Mouse (Mus musculus) liver, embryonic 14.5 days (tissue): Measurements from ENCODE around the gene Ptprn2. TPM values are rescaled to one million over a fixed set of nuclear protein-coding genes. Genes with fewer than 3 reads are reported as not detected.

Source experiments
- ATAC-seq: fragments of 200-750 bp; cut with Nextera tagmentation; 2 replicates; pipeline ENCODE4 v1.8.0; 2017; ENCODE audit warnings: moderate number of reproducible peaks, mild to moderate bottlenecking, moderate library complexity; ENCODE audit not compliant: insufficient read depth
- DNase-seq, 3 experiments: peaks; one replicate each; pipeline ENCODE4 v3.0.0-alpha.2; 2012 to 2013; ENCODE audit warnings: low read depth in 3 of 3, low spot score in 3 of 3
- H3K27ac ChIP-seq: fragments of 300-500 bp; sonication (generic); 2 replicates; pipeline ENCODE4 v1.5.1; 2014; ENCODE audit warnings: moderate library complexity, mild to moderate bottlenecking, control low read depth, inconsistent platforms
- H3K27me3 ChIP-seq: fragments of 300-500 bp; sonication (generic); 2 replicates; pipeline ENCODE4 v1.6.1; 2014; ENCODE audit warnings: mild to moderate bottlenecking, low read length, moderate library complexity; ENCODE audit not compliant: control insufficient read depth, insufficient read depth
- H3K36me3 ChIP-seq: fragments of 300-500 bp; sonication (generic); replicated peaks from 2 replicates; pipeline ENCODE4 v1.6.1; 2014; ENCODE audit warnings: low read depth; ENCODE audit not compliant: control insufficient read depth, insufficient read depth
- H3K4me1 ChIP-seq, 2 experiments: fragments of 200-500 bp in 1 of 2; fragments of 300-500 bp in 1 of 2; sonication (generic) in 1 of 2; replicated peaks; 2 replicates each; pipeline ENCODE4 v1.6.1; 2012 to 2014; ENCODE audit warnings: antibody characterized with exemption in 1 of 2, inconsistent platforms in 1 of 2, low read length in 1 of 2; ENCODE audit not compliant: control insufficient read depth in 2 of 2, insufficient read depth in 2 of 2
- H3K4me2 ChIP-seq: fragments of 300-500 bp; sonication (generic); 2 replicates; pipeline ENCODE4 v1.6.1; 2014; ENCODE audit warnings: low read depth, mild to moderate bottlenecking, control low read depth, moderate library complexity
- H3K4me3 ChIP-seq, 2 experiments: fragments of 200-500 bp in 1 of 2; fragments of 300-500 bp in 1 of 2; sonication (generic) in 1 of 2; 2 replicates each; pipeline ENCODE4 v1.5.1; 2012 to 2014; ENCODE audit warnings: low read depth in 2 of 2, low read length in 2 of 2, mild to moderate bottlenecking in 2 of 2, control low read depth in 1 of 2, inconsistent platforms in 1 of 2, moderate library complexity in 1 of 2; ENCODE audit not compliant: insufficient read depth in 1 of 2
- H3K9ac ChIP-seq: fragments of 300-500 bp; sonication (generic); replicated peaks from 2 replicates; pipeline ENCODE4 v1.6.1; 2014; ENCODE audit warnings: mild to moderate bottlenecking, control low read depth, moderate library complexity
- H3K9me3 ChIP-seq: fragments of 300-500 bp; sonication (generic); 2 replicates; pipeline ENCODE4 v1.6.1; 2016; ENCODE audit warnings: low read length, mixed read lengths; ENCODE audit not compliant: control insufficient read depth
- CTCF ChIP-seq: IDR thresholded peaks from 2 replicates; pipeline ENCODE4 v1.5.1; 2016; ENCODE audit warnings: antibody characterized with exemption, low read depth, control low read depth
- EP300 ChIP-seq: IDR thresholded peaks from 2 replicates; pipeline ENCODE4 v1.6.1; 2016; ENCODE audit warnings: antibody characterized with exemption, low read depth
- WGBS: fragments of 180-500 bp; shearing (Covaris S2); extraction: QIAGEN DNeasy Blood & Tissue Kit; methylation state at CpG from one replicate; pipeline ENCODE4 v1.1.7; 2014; ENCODE audit not compliant: insufficient replicate concordance; 5-methylcytosine and 5-hydroxymethylcytosine counted together
- polyA plus RNA-seq, 2 experiments: library from polyadenylated mRNA; depleted of rRNA in 1 of 2; stranded (reverse) in 1 of 2; unstranded in 1 of 2; fragments of >200 nt; fragmentation: Nextera tagmentation in 1 of 2; extraction: Ambion mirVana in 1 of 2; gene quantifications; 2 replicates each; pipeline versions ENCODE4 v1.2.1 to v1.2.3; 2012 to 2014

Ptprn2 gene
- polyA plus RNA-seq, 2 experiments = 0.04 TPM; not detected in 1

- H3K27me3 ChIP-seq = no peaks in the 10 kb centered on the region
- TF ChIP-seq CTCF = no peak
- TF ChIP-seq EP300 = no peak
- ATAC-seq (no peak), DNase-seq (no peak)
- no peaks in the 10 kb centered on the region for H3K4me1 ChIP-seq
- no peak overlapping the region for H3K9ac ChIP-seq
- no peaks in the 10 kb centered on the region for H3K9me3 ChIP-seq
- no peak overlapping the region for H3K27ac ChIP-seq
- no peak overlapping the region for H3K4me2 ChIP-seq
- 61% methylated on average over 4 of the region's 4 CpGs for WGBS
- no peak overlapping the region for H3K4me3 ChIP-seq
- no peaks in the 10 kb centered on the region for H3K36me3 ChIP-seq
Measured at GRCm38 (mm10) chr12:116555964-116556363, 70.4 kb downstream of the Ptprn2 start.

GRCm38 (mm10) chr12:116564441-116564840 is 78.9 kb downstream of the Ptprn2 start:
- no peak overlapping the region for H3K4me3 ChIP-seq
- no peaks in the 10 kb centered on the region for H3K36me3 ChIP-seq
- H3K9me3 ChIP-seq = no peaks in the 10 kb centered on the region
- H3K9ac ChIP-seq = no peak overlapping the region
- ATAC-seq (no peak), DNase-seq (no peak)
- no peak for TF ChIP-seq EP300
- TF ChIP-seq CTCF = no peak
- no peaks in the 10 kb centered on the region for H3K4me1 ChIP-seq
- WGBS = 60% methylated on average over 8 of the region's 8 CpGs
- no peak overlapping the region for H3K4me2 ChIP-seq
- no peaks in the 10 kb centered on the region for H3K27me3 ChIP-seq
- no peak overlapping the region for H3K27ac ChIP-seq

GRCm38 (mm10) chr12:116566672-116567071 is 81.2 kb downstream of the Ptprn2 start:
- H3K4me2 ChIP-seq = no peak overlapping the region
- TF ChIP-seq CTCF (no peak), EP300 (no peak)

GRCm38 (mm10) chr12:116567170-116567569 is 81.7 kb downstream of the Ptprn2 start:
- Histone ChIP-seq H3K9ac (no peak overlapping the region), H3K4me3 (no peak overlapping the region), H3K4me1 (no peaks in the 10 kb centered on the region), H3K4me2 (no peak overlapping the region), H3K9me3 (no peaks in the 10 kb centered on the region), H3K27me3 (no peaks in the 10 kb centered on the region), H3K36me3 (no peaks in the 10 kb centered on the region), H3K27ac (no peak overlapping the region)
- 52% methylated on average over 2 of the region's 2 CpGs for WGBS
- DNase-seq (no peak), ATAC-seq (no peak)
- TF ChIP-seq CTCF (no peak), EP300 (no peak)

More at GRCm38 (mm10) chr12:116566672-116567071, 81.2 kb downstream of the Ptprn2 start:
- Histone ChIP-seq H3K27me3 (no peaks in the 10 kb centered on the region), H3K9me3 (no peaks in the 10 kb centered on the region), H3K4me1 (no peaks in the 10 kb centered on the region), H3K9ac (no peak overlapping the region), H3K36me3 (no peaks in the 10 kb centered on the region), H3K27ac (no peak overlapping the region), H3K4me3 (no peak overlapping the region)
- ATAC-seq (no peak), DNase-seq (no peak)
- 43% methylated on average over 1 of the region's 1 CpGs for WGBS

GRCm38 (mm10) chr12:116569568-116569967 is 84.0 kb downstream of the Ptprn2 start:
- Histone ChIP-seq H3K4me1 (no peaks in the 10 kb centered on the region), H3K9ac (no peak overlapping the region), H3K9me3 (no peaks in the 10 kb centered on the region), H3K4me2 (no peak overlapping the region), H3K27ac (no peak overlapping the region), H3K36me3 (no peaks in the 10 kb centered on the region), H3K4me3 (no peak overlapping the region), H3K27me3 (no peaks in the 10 kb centered on the region)
- WGBS = 27% methylated on average over 1 of the region's 1 CpGs
- no peak for TF ChIP-seq EP300
- TF ChIP-seq CTCF = no peak
- no peak for DNase-seq
- ATAC-seq = no peak

- no peak for TF ChIP-seq EP300
- TF ChIP-seq CTCF = no peak
- no peak for ATAC-seq
Measured at GRCm38 (mm10) chr12:116574102-116574501, 88.6 kb downstream of the Ptprn2 start.

More at GRCm38 (mm10) chr12:116574102-116574501, 88.6 kb downstream of the Ptprn2 start:
- no peak for DNase-seq
- WGBS = 58% methylated on average over 5 of the region's 5 CpGs
- Histone ChIP-seq H3K27me3 (no peaks in the 10 kb centered on the region), H3K4me2 (no peak overlapping the region), H3K9me3 (no peaks in the 10 kb centered on the region), H3K4me1 (no peaks in the 10 kb centered on the region), H3K9ac (no peak overlapping the region), H3K36me3 (no peaks in the 10 kb centered on the region), H3K27ac (no peak overlapping the region), H3K4me3 (no peak overlapping the region)
